Mouse (Mus musculus) olfactory bulb, adult 2 months (tissue): Measurements from ENCODE around the gene Uqcrq. TPM values are rescaled to one million over a fixed set of nuclear protein-coding genes. Genes with fewer than 3 reads are reported as not detected.

Experiments
- H3K27ac ChIP-seq: fragments of 200-500 bp; 2 replicates; pipeline ENCODE4 v1.5.1; 2012; ENCODE audit warnings: low read depth, low read length; ENCODE audit not compliant: insufficient read depth
- H3K4me1 ChIP-seq: fragments of 200-500 bp; 2 replicates; pipeline ENCODE4 v1.6.1; 2012; ENCODE audit warnings: low read length; ENCODE audit not compliant: control insufficient read depth, insufficient read depth
- H3K4me3 ChIP-seq: fragments of 200-500 bp; 2 replicates; pipeline ENCODE4 v1.5.1; 2012; ENCODE audit warnings: mild to moderate bottlenecking, low read depth, low read length, moderate library complexity; ENCODE audit not compliant: insufficient read depth
- CTCF ChIP-seq: fragments of 200-500 bp; IDR thresholded peaks from 2 replicates; pipeline ENCODE4 v1.5.1; 2012; ENCODE audit warnings: low read depth, mild to moderate bottlenecking, low read length, moderate library complexity; ENCODE audit not compliant: insufficient read depth
- POLR2A ChIP-seq: fragments of 200-500 bp; IDR thresholded peaks from 2 replicates; pipeline ENCODE4 v1.6.1; 2012; ENCODE audit warnings: mild to moderate bottlenecking, low read depth, low read length, moderate library complexity; ENCODE audit not compliant: insufficient read depth
- WGBS: fragments of 180-500 bp; shearing (Covaris S2); methylation state at CpG from one replicate; pipeline ENCODE4 v1.1.7; 2018; 5-methylcytosine and 5-hydroxymethylcytosine counted together
- polyA plus RNA-seq: library from polyadenylated mRNA; stranded (reverse); fragments of >200 nt; gene quantifications from 2 replicates; pipeline ENCODE4 v1.2.4, GENCODE M21; 2012; ENCODE audit warnings: low replicate concordance; ENCODE audit not compliant: missing spikeins, insufficient read depth, insufficient read length

Uqcrq gene
- polyA plus RNA-seq, 1 experiment = 1,358 TPM

DNA sequence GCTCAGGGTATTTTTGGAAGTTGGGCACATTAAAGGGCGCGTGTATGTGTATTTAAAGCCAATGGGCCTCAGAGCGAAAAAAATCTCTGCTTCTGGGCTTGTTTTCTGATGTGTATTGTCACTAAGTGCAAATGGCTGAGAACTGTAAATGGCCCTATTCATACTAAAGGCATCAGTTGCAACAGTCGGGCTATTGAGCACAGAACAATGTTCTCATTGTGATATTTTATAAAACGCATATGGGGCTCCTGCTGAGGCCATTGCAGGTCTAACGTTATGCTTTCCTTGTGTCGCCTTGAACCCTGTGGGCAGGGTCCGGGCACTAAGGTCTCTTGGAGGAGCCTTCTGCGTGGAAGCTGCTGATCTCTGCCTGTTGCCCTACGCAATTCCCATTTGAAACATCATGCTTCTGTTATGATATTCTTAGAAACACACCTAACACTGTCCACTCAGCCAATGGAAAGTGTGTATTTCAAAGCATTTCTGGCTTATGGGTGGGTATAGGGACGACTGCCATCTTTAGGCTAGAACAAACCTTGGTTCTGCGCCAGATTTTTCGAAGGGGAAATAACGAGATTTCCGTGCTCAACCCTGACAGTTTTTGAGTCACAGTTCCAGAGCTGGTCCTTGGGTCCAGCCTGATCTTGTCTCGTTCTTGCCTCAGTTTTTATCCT is 38.8 kb upstream of the Uqcrq start:
- 11% methylated on average over 16 of the region's 16 CpGs for WGBS
- peaks cover 26% of the 10 kb centered on the region for H3K4me1 ChIP-seq
- peak overlapping the region; percentile 87 for H3K27ac ChIP-seq
- H3K4me3 ChIP-seq = no peak overlapping the region
- no peak for TF ChIP-seq POLR2A
- no peak for TF ChIP-seq CTCF

DNA sequence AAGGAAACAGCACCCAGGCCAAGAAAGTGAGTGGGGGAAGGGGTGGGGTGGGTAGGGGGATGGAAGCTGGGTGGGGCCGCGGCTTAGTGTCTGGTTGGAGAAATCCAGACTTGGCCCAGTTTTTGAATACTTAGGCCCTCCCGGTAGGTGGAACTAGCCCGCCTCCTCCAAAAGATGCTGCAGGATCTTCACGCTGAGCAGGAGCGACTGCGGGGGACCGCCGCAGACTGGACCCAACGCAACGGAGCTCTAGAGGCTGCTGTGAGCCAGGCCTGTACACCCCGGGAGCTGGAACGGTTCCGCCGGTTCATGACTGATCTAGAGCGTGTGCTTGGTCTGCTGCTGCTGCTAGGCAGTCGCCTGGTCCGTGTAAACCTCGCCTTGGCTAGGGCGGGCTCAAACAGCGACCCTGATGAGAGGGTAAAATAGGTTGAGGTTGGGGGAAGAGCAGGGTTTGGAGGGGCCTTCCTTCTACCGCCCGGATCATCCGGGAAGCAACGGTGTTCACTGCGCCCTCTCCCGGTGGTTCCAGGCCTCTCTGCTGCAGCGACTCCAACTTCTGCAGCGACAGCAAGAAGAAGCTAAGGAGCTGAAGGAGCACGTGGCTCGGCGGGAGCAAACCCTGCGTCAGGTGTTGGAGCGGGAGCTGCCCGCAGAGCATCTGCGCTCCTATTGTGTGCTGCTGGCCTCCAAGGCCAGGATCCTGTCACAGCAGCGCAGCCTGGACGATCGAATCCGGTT is 35.8 kb upstream of the Uqcrq start:
- H3K4me3 ChIP-seq = peak overlapping the region; percentile 47
- WGBS = 8% methylated on average over 40 of the region's 40 CpGs
- TF ChIP-seq CTCF (peak; percentile 86), POLR2A (no peak)
- peaks cover 37% of the 10 kb centered on the region for H3K4me1 ChIP-seq
- no peak overlapping the region for H3K27ac ChIP-seq

- TF ChIP-seq POLR2A (no peak), CTCF (no peak)
- Histone ChIP-seq H3K4me1 (peaks cover 23% of the 10 kb centered on the region), H3K4me3 (peak overlapping the region; percentile 47), H3K27ac (no peak overlapping the region)
- 10% methylated on average over 55 of the region's 55 CpGs for WGBS
These were observed 33.2 kb upstream of the Uqcrq start for GRCm38 (mm10) chr11:53463551-53464424.

- Histone ChIP-seq H3K4me1 (peaks cover 28% of the 10 kb centered on the region), H3K27ac (no peak overlapping the region), H3K4me3 (no peak overlapping the region)
- 54% methylated on average over 5 of the region's 5 CpGs for WGBS
- TF ChIP-seq CTCF (no peak), POLR2A (no peak)
These were observed 31.1 kb upstream of the Uqcrq start for GRCm38 (mm10) chr11:53461727-53462126.

GRCm38 (mm10) chr11:53460192-53460591 is 29.6 kb upstream of the Uqcrq start:
- 88% methylated on average over 3 of the region's 3 CpGs for WGBS
- TF ChIP-seq CTCF (no peak), POLR2A (no peak)
- H3K4me1 ChIP-seq = peaks cover 17% of the 10 kb centered on the region

DNA sequence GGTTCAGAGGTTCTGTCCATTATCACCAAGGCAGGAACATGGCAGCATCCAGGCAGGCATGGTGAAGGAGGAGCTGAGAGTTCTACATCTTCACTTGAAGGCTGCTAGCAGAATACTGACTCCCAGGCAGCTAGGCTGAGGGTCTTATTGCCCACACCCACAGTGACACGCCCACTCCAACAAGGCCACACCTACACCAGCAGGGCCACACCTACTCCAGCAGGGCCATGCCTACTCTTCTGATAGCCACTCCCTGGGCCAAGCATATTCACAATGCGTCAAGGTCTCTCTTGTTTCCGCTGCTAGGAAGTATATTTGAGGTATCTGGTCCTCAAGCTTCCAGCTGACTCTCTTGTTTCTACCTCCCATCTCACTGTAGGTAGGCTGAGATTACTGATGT is 28.4 kb upstream of the Uqcrq start:
- Histone ChIP-seq H3K4me3 (no peak overlapping the region), H3K4me1 (peaks cover 16% of the 10 kb centered on the region), H3K27ac (no peak overlapping the region)
- TF ChIP-seq POLR2A = no peak
- no peak for TF ChIP-seq CTCF
- WGBS = 80% methylated on average over 3 of the region's 3 CpGs

More at GRCm38 (mm10) chr11:53460192-53460591, 29.6 kb upstream of the Uqcrq start:
- no peak overlapping the region for H3K27ac ChIP-seq
- no peak overlapping the region for H3K4me3 ChIP-seq

- TF ChIP-seq POLR2A (no peak), CTCF (no peak)
- Histone ChIP-seq H3K4me3 (peak overlapping the region; percentile 46), H3K27ac (no peak overlapping the region), H3K4me1 (peaks cover 6% of the 10 kb centered on the region)
- WGBS = 22% methylated on average over 29 of the region's 29 CpGs
These were observed 26.8 kb upstream of the Uqcrq start for GRCm38 (mm10) chr11:53457372-53457954.

DNA sequence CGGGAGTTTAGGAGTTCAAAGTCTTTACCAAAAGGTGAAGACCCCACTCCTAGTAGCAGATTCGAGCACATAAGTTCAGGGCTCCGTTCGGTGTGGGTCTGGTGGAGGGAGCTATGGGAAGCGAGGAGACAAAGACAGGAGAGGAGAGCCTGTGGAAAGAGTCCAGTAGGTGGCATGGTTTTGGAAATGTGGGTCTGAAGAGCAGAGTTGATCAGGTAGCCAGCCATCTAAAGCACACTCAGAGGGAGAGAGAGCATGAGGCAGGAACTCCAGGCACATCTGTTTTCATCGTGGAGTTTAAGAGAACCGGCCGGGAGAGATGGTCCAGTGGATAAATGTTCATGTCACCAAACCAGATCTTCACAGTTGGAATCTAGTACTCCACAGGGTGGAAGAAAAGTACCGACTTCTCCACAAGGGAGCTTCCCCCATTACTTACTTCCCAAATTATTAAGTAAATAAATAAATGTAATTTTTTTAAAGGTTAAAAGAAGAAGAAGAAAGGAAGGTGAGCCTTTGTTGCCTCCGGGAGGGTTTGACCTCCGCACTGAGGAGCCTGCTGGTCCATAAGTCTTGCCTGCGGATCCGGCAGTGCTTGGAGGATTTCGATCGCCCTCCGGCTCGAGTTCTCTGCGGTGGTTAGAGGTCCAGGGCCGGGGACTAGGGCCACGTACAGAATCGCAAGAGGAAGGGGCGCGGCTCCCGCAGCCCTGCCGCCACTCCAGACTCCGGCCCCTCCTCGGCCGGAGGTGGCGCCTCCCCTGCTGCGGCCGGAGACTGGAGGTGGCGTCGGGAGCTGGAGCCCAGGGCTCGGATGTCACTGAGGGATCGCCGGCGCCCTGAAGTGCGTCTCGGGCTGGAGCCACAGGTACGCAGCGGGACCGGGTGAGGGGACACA is 26.1 kb upstream of the Uqcrq start, which contains the start of the genes Gm10447 and Shroom1:
Gene Gm10447 (minus strand): TSS at position 637 of the 898 bp plus-strand sequence.
Gene Shroom1 (plus strand): TSS at position 732 of the 898 bp plus-strand sequence.
- peak within 1 kb of the TSS; percentile 46 for H3K4me3 ChIP-seq
- 6% methylated on average over 42 of the region's 42 CpGs for WGBS
- TF ChIP-seq POLR2A = no peak
- no peak for TF ChIP-seq CTCF
- no peak within 1 kb of the TSS for H3K27ac ChIP-seq
- peaks cover 6% of the 10 kb centered on the region for H3K4me1 ChIP-seq
